Mouse (Mus musculus) C2C12 (cell line): Measurements from ENCODE around the gene Syt5.

Experiments used
- CTCF ChIP-seq: IDR thresholded peaks from one replicate; pipeline ENCODE4 v1.5.1; 2011; ENCODE audit not compliant: control insufficient read depth, insufficient read depth, insufficient read length
- MAX ChIP-seq: IDR thresholded peaks from one replicate; pipeline ENCODE4 v1.6.1; 2011; ENCODE audit warnings: mild to moderate bottlenecking, control low read depth

DNA sequence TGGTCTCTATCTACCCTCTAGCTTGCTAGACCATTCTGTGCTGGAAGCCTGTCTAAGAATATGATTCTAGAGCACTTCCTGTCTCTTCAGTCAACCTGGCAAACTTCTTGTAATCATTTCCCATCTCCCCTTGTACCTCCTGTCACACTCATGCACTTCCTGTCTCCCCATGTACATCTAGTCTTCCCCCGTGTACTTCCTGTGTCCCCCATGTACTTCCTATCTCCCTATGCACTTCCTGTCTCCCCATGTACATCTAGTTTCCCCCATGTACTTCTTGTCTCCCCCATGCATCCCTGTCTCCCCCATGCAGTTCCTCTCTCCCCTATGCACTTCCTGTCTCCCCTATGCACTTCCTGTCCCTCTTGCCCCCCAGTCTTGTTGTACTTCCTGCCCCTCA is 28.9 kb downstream of the Syt5 start:
- no peak for TF ChIP-seq CTCF
- TF ChIP-seq MAX = no peak
